Mouse (Mus musculus) MEL (cell line): ENCODE measurements at regions not wholly inside any gene's neighbourhood (a gene's known extent, or its start where the extent isn't known, plus 50 kb on each side); places are given as distances from the start of the nearest gene placed in this dataset.

ENCODE experiments used
- DNase-seq: peaks from one replicate; pipeline ENCODE4 v3.0.0; 2011; ENCODE audit warnings: low read depth, low spot score
- H3K27ac ChIP-seq: 2 replicates; pipeline ENCODE4 v1.5.1; 2012; ENCODE audit warnings: low read depth, mild to moderate bottlenecking, control low read depth, low read length, moderate library complexity; ENCODE audit not compliant: control insufficient read depth
- H3K27me3 ChIP-seq, 2 experiments: fragments of 150-350 bp in 1 of 2; sonication (generic) in 1 of 2; 2 replicates each; pipeline ENCODE4 v1.6.1; 2012; ENCODE audit warnings: low read length in 2 of 2, mild to moderate bottlenecking in 2 of 2, improper control_type of control experiment in 1 of 2, moderate library complexity in 1 of 2; ENCODE audit not compliant: insufficient read depth in 2 of 2, control insufficient read depth in 1 of 2
- H3K36me3 ChIP-seq, 2 experiments: 2 replicates each; pipeline ENCODE4 v1.6.1; 2012 to 2014; ENCODE audit warnings: low read length in 2 of 2, improper control_type of control experiment in 1 of 2, inconsistent platforms in 1 of 2, mild to moderate bottlenecking in 1 of 2; ENCODE audit not compliant: insufficient read depth in 2 of 2, control insufficient read depth in 1 of 2
- H3K4me1 ChIP-seq, 2 experiments: fragments of 150-350 bp in 1 of 2; sonication (generic) in 1 of 2; 2 replicates each; pipeline ENCODE4 v1.6.1; 2012; ENCODE audit warnings: low read length in 2 of 2, improper control_type of control experiment in 1 of 2, mild to moderate bottlenecking in 1 of 2; ENCODE audit not compliant: insufficient read depth in 2 of 2, control insufficient read depth in 1 of 2
- H3K4me3 ChIP-seq, 2 experiments: fragments of 150-350 bp in 1 of 2; sonication (generic) in 1 of 2; 2 replicates each; pipeline ENCODE4 v1.5.1; 2012; ENCODE audit warnings: low read depth in 2 of 2, low read length in 2 of 2, mild to moderate bottlenecking in 2 of 2, moderate library complexity in 2 of 2, control low read depth in 1 of 2, improper control_type of control experiment in 1 of 2; ENCODE audit not compliant: control insufficient read depth in 1 of 2, insufficient read depth in 1 of 2
- H3K79me2 ChIP-seq: 2 replicates; pipeline ENCODE4 v1.6.1; 2012; ENCODE audit warnings: mild to moderate bottlenecking, low read length, moderate library complexity; ENCODE audit not compliant: control insufficient read depth, poor library complexity, insufficient read depth
- H3K9ac ChIP-seq: 2 replicates; pipeline ENCODE4 v1.6.1; 2012; ENCODE audit warnings: low read depth, mild to moderate bottlenecking, control low read depth, low read length, moderate library complexity; ENCODE audit not compliant: control insufficient read depth, poor library complexity, severe bottlenecking
- H3K9me3 ChIP-seq: fragments of 150-350 bp; sonication (generic); replicated peaks from 2 replicates; pipeline ENCODE4 v1.6.1; 2012; ENCODE audit warnings: mild to moderate bottlenecking, low read length, improper control_type of control experiment, moderate library complexity; ENCODE audit not compliant: insufficient read depth
- BHLHE40 ChIP-seq: IDR thresholded peaks from 2 replicates; pipeline ENCODE4 v1.6.1; 2012; ENCODE audit warnings: low read depth, mild to moderate bottlenecking, inconsistent platforms, low read length, improper control_type of control experiment, borderline replicate concordance
- CHD1 ChIP-seq: IDR thresholded peaks from 2 replicates; pipeline ENCODE4 v1.6.1; 2012; ENCODE audit warnings: low read depth, mild to moderate bottlenecking, inconsistent platforms, low read length, improper control_type of control experiment
- CHD2 ChIP-seq: IDR thresholded peaks from 2 replicates; pipeline ENCODE4 v1.6.1; 2011; ENCODE audit warnings: low read length, improper control_type of control experiment
- E2F4 ChIP-seq: IDR thresholded peaks from 2 replicates; pipeline ENCODE4 v1.6.1; 2011; ENCODE audit warnings: low read depth, low read length, improper control_type of control experiment, borderline replicate concordance
- ELF1 ChIP-seq: IDR thresholded peaks from 2 replicates; pipeline ENCODE4 v1.6.1; 2014; ENCODE audit warnings: low read depth, mild to moderate bottlenecking, inconsistent platforms, low read length, improper control_type of control experiment, moderate library complexity
- EP300 ChIP-seq, 2 experiments: IDR thresholded peaks; 2 replicates each; pipeline ENCODE4 v1.6.1; 2011; ENCODE audit warnings: improper control_type of control experiment in 2 of 2, low read length in 2 of 2, low read depth in 1 of 2, mild to moderate bottlenecking in 1 of 2
- GABPA ChIP-seq: IDR thresholded peaks from 2 replicates; pipeline ENCODE4 v1.6.1; 2012; ENCODE audit warnings: low read depth, mild to moderate bottlenecking, inconsistent platforms, low read length, improper control_type of control experiment, moderate library complexity
- JUND ChIP-seq: IDR thresholded peaks from 2 replicates; pipeline ENCODE4 v1.6.1; 2011; ENCODE audit warnings: low read depth, mild to moderate bottlenecking, improper control_type of control experiment, low read length
- KAT2A ChIP-seq: conservative IDR thresholded peaks from 2 replicates; pipeline ENCODE4 v1.6.1; 2012; ENCODE audit warnings: low read depth, low read length, improper control_type of control experiment, inconsistent platforms
- MAFK ChIP-seq: IDR thresholded peaks from 2 replicates; pipeline ENCODE4 v1.6.1; 2011; ENCODE audit warnings: low read depth, mild to moderate bottlenecking, low read length, improper control_type of control experiment, borderline replicate concordance
- MAZ ChIP-seq: IDR thresholded peaks from 2 replicates; pipeline ENCODE4 v1.6.1; 2012; ENCODE audit warnings: low read depth, mild to moderate bottlenecking, inconsistent platforms, low read length, improper control_type of control experiment
- MXI1 ChIP-seq: IDR thresholded peaks from 2 replicates; pipeline ENCODE4 v1.6.1; 2011; ENCODE audit warnings: mild to moderate bottlenecking, low read depth, low read length, improper control_type of control experiment
- MYB ChIP-seq: IDR thresholded peaks from 2 replicates; pipeline ENCODE4 v1.6.1; 2011; ENCODE audit warnings: mild to moderate bottlenecking, low read depth, low read length, improper control_type of control experiment
- POLR2A ChIP-seq, 2 experiments: IDR thresholded peaks; 2 replicates each; pipeline ENCODE4 v1.6.1; 2011 to 2012; ENCODE audit warnings: low read length in 2 of 2, mild to moderate bottlenecking in 2 of 2, control low read depth in 1 of 2, improper control_type of control experiment in 1 of 2, low read depth in 1 of 2, moderate library complexity in 1 of 2; ENCODE audit not compliant: control insufficient read depth in 1 of 2, insufficient read depth in 1 of 2, poor library complexity in 1 of 2
- POLR2AphosphoS2 ChIP-seq: IDR thresholded peaks from 2 replicates; pipeline ENCODE4 v1.6.1; 2011; ENCODE audit warnings: low read length, improper control_type of control experiment
- POLR2AphosphoS5 ChIP-seq: IDR thresholded peaks from 2 replicates; pipeline ENCODE4 v1.6.1; 2012; ENCODE audit warnings: low read depth, borderline replicate concordance, mild to moderate bottlenecking, inconsistent platforms, low read length, moderate library complexity, mixed read lengths
- RAD21 ChIP-seq: IDR thresholded peaks from 2 replicates; pipeline ENCODE4 v1.6.1; 2011; ENCODE audit warnings: mild to moderate bottlenecking, low read depth, low read length, improper control_type of control experiment
- RCOR1 ChIP-seq: IDR thresholded peaks from 2 replicates; pipeline ENCODE4 v1.6.1; 2012; ENCODE audit warnings: low read depth, mild to moderate bottlenecking, inconsistent platforms, low read length, improper control_type of control experiment
- SMC3 ChIP-seq: IDR thresholded peaks from 2 replicates; pipeline ENCODE4 v1.6.1; 2011; ENCODE audit warnings: low read depth, low read length, improper control_type of control experiment
- TAL1 ChIP-seq: IDR thresholded peaks from 2 replicates; pipeline ENCODE4 v1.6.1; 2012; ENCODE audit warnings: mild to moderate bottlenecking, inconsistent platforms, low read length, moderate library complexity, mixed read lengths
- TBP ChIP-seq: IDR thresholded peaks from 2 replicates; pipeline ENCODE4 v1.8.0; 2011; ENCODE audit warnings: low read depth, low read length, improper control_type of control experiment
- TCF12 ChIP-seq: IDR thresholded peaks from 2 replicates; pipeline ENCODE4 v1.6.1; 2014; ENCODE audit warnings: low read depth, mild to moderate bottlenecking, inconsistent platforms, low read length, improper control_type of control experiment, moderate library complexity
- UBTF ChIP-seq: IDR thresholded peaks from 2 replicates; pipeline ENCODE4 v1.6.1; 2012; ENCODE audit warnings: low read depth, mild to moderate bottlenecking, inconsistent platforms, low read length, improper control_type of control experiment, moderate library complexity, borderline replicate concordance; ENCODE audit not compliant: insufficient read depth
- USF1 ChIP-seq: IDR thresholded peaks from 2 replicates; pipeline ENCODE4 v1.6.1; 2014; ENCODE audit warnings: low read depth, mild to moderate bottlenecking, inconsistent platforms, low read length, improper control_type of control experiment, moderate library complexity
- ZC3H11A ChIP-seq: IDR thresholded peaks from 2 replicates; pipeline ENCODE4 v1.6.1; 2012; ENCODE audit warnings: low read depth, mild to moderate bottlenecking, inconsistent platforms, low read length, improper control_type of control experiment
- ZMIZ1 ChIP-seq: IDR thresholded peaks from 2 replicates; pipeline ENCODE4 v1.6.1; 2012; ENCODE audit warnings: low read depth, mild to moderate bottlenecking, inconsistent platforms, low read length, improper control_type of control experiment, moderate library complexity
- ZNF384 ChIP-seq: IDR thresholded peaks from 2 replicates; pipeline ENCODE4 v1.6.1; 2012; ENCODE audit warnings: low read depth, mild to moderate bottlenecking, inconsistent platforms, low read length, improper control_type of control experiment

GRCm38 (mm10) chr13:43948606-43949005 lies 164.0 kb downstream of the Cd83 start:
- H3K36me3 ChIP-seq = no peaks in the 10 kb centered on the region
- H3K9ac ChIP-seq = no peak overlapping the region
- TF ChIP-seq MXI1 (no peak), BHLHE40 (no peak), MAFK (no peak), UBTF (no peak), MAZ (no peak), USF1 (no peak), EP300 (IDR thresholded peaks at IDR 0.05; ENCODE audit: low read depth in 1 of 2, low read length in 2 of 2) (no peak), JUND (no peak), POLR2A (IDR thresholded peaks at IDR 0.05; ENCODE audit: control insufficient read depth in 1 of 2, insufficient read depth in 1 of 2, low read depth in 1 of 2, low read length in 2 of 2, poor library complexity in 1 of 2) (no peak), TAL1 (no peak), ELF1 (no peak), CHD2 (no peak), SMC3 (no peak), TCF12 (no peak), KAT2A (no peak), E2F4 (no peak), POLR2AphosphoS2 (no peak), ZNF384 (no peak), TBP (no peak), MYB (no peak)
- no peak overlapping the region for H3K27ac ChIP-seq
- no peak overlapping the region for H3K4me3 ChIP-seq
- H3K79me2 ChIP-seq = no peaks in the 10 kb centered on the region
- no peak for DNase-seq
- no peaks in the 10 kb centered on the region for H3K4me1 ChIP-seq
- H3K9me3 ChIP-seq = no peaks in the 10 kb centered on the region
- no peaks in the 10 kb centered on the region for H3K27me3 ChIP-seq

- Histone ChIP-seq H3K27me3 (no peaks in the 10 kb centered on the region), H3K27ac (no peak overlapping the region), H3K9ac (no peak overlapping the region), H3K4me1 (no peaks in the 10 kb centered on the region), H3K79me2 (no peaks in the 10 kb centered on the region), H3K9me3 (no peaks in the 10 kb centered on the region), H3K36me3 (no peaks in the 10 kb centered on the region)
- DNase-seq = no peak
- TF ChIP-seq ZC3H11A (no peak), RAD21 (no peak), EP300 (IDR thresholded peaks at IDR 0.05; ENCODE audit: low read depth in 1 of 2, low read length in 2 of 2) (no peak), GABPA (no peak), POLR2AphosphoS5 (no peak), CHD1 (no peak), ZMIZ1 (no peak), TBP (no peak), RCOR1 (no peak), POLR2A (IDR thresholded peaks at IDR 0.05; ENCODE audit: control insufficient read depth in 1 of 2, insufficient read depth in 1 of 2, low read depth in 1 of 2, low read length in 2 of 2, poor library complexity in 1 of 2) (no peak), MXI1 (no peak), TAL1 (no peak), UBTF (no peak), USF1 (no peak), ZNF384 (no peak)
- TF ChIP-seq, all 39 proteins: peak for 0
- no peak overlapping the region for H3K4me3 ChIP-seq
Measured at GRCm38 (mm10) chr13:43949740-43950643, 165.4 kb downstream of the Cd83 start.
